Mouse (Mus musculus): ENCODE measurements around the gene Fggy. TPM values are rescaled to one million over a fixed set of nuclear protein-coding genes. Genes with fewer than 3 reads are reported as not detected.

Gene Fggy
- total RNA-seq, 2 experiments from 2014 or later = 9.5 to 13.2 TPM

- no peak for DNase-seq (ENCODE audit: low spot score in 2 of 2)
These were observed 340.0 kb downstream of the Fggy start for GRCm38 (mm10) chr4:95897236-95897874.

GRCm38 (mm10) chr4:95898714-95899113 is 341.4 kb downstream of the Fggy start:
- no peak for DNase-seq (ENCODE audit: low spot score in 2 of 2)

GRCm38 (mm10) chr4:95899926-95900712 is 342.8 kb downstream of the Fggy start:
- no peak for DNase-seq (ENCODE audit: low spot score in 2 of 2)

- DNase-seq (ENCODE audit: low spot score in 2 of 2) = no peak
These were observed 343.5 kb downstream of the Fggy start for GRCm38 (mm10) chr4:95900815-95901214.

GRCm38 (mm10) chr4:95906141-95906540 is 348.8 kb downstream of the Fggy start:
- DNase-seq (ENCODE audit: low spot score in 2 of 2) = no peak

- DNase-seq (ENCODE audit: low spot score in 2 of 2) = no peak
These were observed 352.7 kb downstream of the Fggy start for GRCm38 (mm10) chr4:95909689-95910654.

GRCm38 (mm10) chr4:95913026-95913425 is 355.7 kb downstream of the Fggy start:
- DNase-seq (ENCODE audit: low spot score in 2 of 2) = no peak

GRCm38 (mm10) chr4:95915628-95916579 is 358.6 kb downstream of the Fggy start:
- DNase-seq (ENCODE audit: low spot score in 2 of 2) = no peak

- no peak for DNase-seq (ENCODE audit: low spot score in 2 of 2)
These were observed 360.4 kb downstream of the Fggy start for GRCm38 (mm10) chr4:95917703-95918102.

- DNase-seq (ENCODE audit: low spot score in 2 of 2) = no peak
These were observed 363.1 kb downstream of the Fggy start for GRCm38 (mm10) chr4:95920448-95920847.

GRCm38 (mm10) chr4:95924210-95925184 is 367.2 kb downstream of the Fggy start:
- DNase-seq (ENCODE audit: low spot score in 2 of 2) = peak; percentile 75 to 85

GRCm38 (mm10) chr4:95928846-95929245 is 371.5 kb downstream of the Fggy start:
- no peak for DNase-seq (ENCODE audit: low spot score in 2 of 2)

- DNase-seq (ENCODE audit: low spot score in 2 of 2) = no peak
These were observed 372.6 kb downstream of the Fggy start for GRCm38 (mm10) chr4:95929936-95930335.

- no peak for DNase-seq (ENCODE audit: low spot score in 2 of 2)
These were observed 374.0 kb downstream of the Fggy start for GRCm38 (mm10) chr4:95931331-95931730.

GRCm38 (mm10) chr4:95933801-95934356 is 376.6 kb downstream of the Fggy start:
- no peak for DNase-seq (ENCODE audit: low spot score in 2 of 2)

- no peak for DNase-seq (ENCODE audit: low spot score in 2 of 2)
These were observed 377.2 kb downstream of the Fggy start for GRCm38 (mm10) chr4:95934384-95935035.

- DNase-seq (ENCODE audit: low spot score in 2 of 2) = no peak
These were observed 381.4 kb downstream of the Fggy start for GRCm38 (mm10) chr4:95938701-95939100.

GRCm38 (mm10) chr4:95947896-95948295 is 390.6 kb downstream of the Fggy start:
- no peak for DNase-seq (ENCODE audit: low spot score in 2 of 2)

All from layer of hippocampus, postnatal 14 days (tissue).